Mouse (Mus musculus) midbrain, embryonic 15.5 days (tissue): ENCODE measurements around the gene 4930595D18Rik. TPM values are rescaled to one million over a fixed set of nuclear protein-coding genes. Genes with fewer than 3 reads are reported as not detected.

Experiments
- ATAC-seq: fragments of 200-750 bp; cut with Nextera tagmentation; replicated peaks from 2 replicates; pipeline ENCODE4 v1.8.0; 2017; ENCODE audit warnings: moderate TSS enrichment
- H3K27ac ChIP-seq: fragments of 300-500 bp; sonication (generic); 2 replicates; pipeline ENCODE4 v1.5.1; 2015; ENCODE audit warnings: mild to moderate bottlenecking, inconsistent platforms
- H3K27me3 ChIP-seq: fragments of 300-500 bp; sonication (generic); replicated peaks from 2 replicates; pipeline ENCODE4 v1.6.1; 2015; ENCODE audit warnings: inconsistent platforms
- H3K36me3 ChIP-seq: fragments of 300-500 bp; sonication (generic); replicated peaks from 2 replicates; pipeline ENCODE4 v1.6.1; 2015; ENCODE audit warnings: inconsistent platforms
- H3K4me1 ChIP-seq: fragments of 300-500 bp; sonication (generic); 2 replicates; pipeline ENCODE4 v1.6.1; 2015; ENCODE audit warnings: inconsistent platforms
- H3K4me2 ChIP-seq: fragments of 300-500 bp; sonication (generic); 2 replicates; pipeline ENCODE4 v1.6.1; 2015; ENCODE audit warnings: inconsistent platforms, mild to moderate bottlenecking, moderate library complexity
- H3K4me3 ChIP-seq: fragments of 300-500 bp; sonication (generic); 2 replicates; pipeline ENCODE4 v1.5.1; 2015; ENCODE audit warnings: mild to moderate bottlenecking, inconsistent platforms
- H3K9ac ChIP-seq: fragments of 300-500 bp; sonication (generic); 2 replicates; pipeline ENCODE4 v1.6.1; 2015; ENCODE audit warnings: mild to moderate bottlenecking, inconsistent platforms
- H3K9me3 ChIP-seq: fragments of 300-500 bp; sonication (generic); 2 replicates; pipeline ENCODE4 v1.6.1; 2016; ENCODE audit warnings: inconsistent platforms
- WGBS: fragments of 180-500 bp; shearing (Covaris S2); methylation state at CpG from one replicate; pipeline ENCODE4 v1.1.7; 2015; ENCODE audit warnings: mixed read lengths; 5-methylcytosine and 5-hydroxymethylcytosine counted together
- polyA plus RNA-seq: library from polyadenylated mRNA; unstranded; fragments of >200 nt; fragmentation: Nextera tagmentation; extraction: Ambion mirVana; gene quantifications from 2 replicates; pipeline ENCODE4 v1.2.1, GENCODE M21; 2015

4930595D18Rik gene
- polyA plus RNA-seq, 1 experiment from 2014 or later, result 0.21 TPM

- ATAC-seq, result no peak
- no peak overlapping the region for H3K4me2 ChIP-seq
Measured at GRCm38 (mm10) chr12:111192777-111193176, 8.5 kb upstream of the 4930595D18Rik start.

GRCm38 (mm10) chr12:111190891-111191290 lies 6.6 kb upstream of the 4930595D18Rik start:
- Histone ChIP-seq H3K36me3 (no peaks in the 10 kb centered on the region), H3K4me1 (peaks cover 15% of the 10 kb centered on the region), H3K9ac (no peak overlapping the region), H3K9me3 (no peaks in the 10 kb centered on the region), H3K27ac (no peak overlapping the region), H3K4me3 (no peak overlapping the region), H3K27me3 (no peaks in the 10 kb centered on the region), H3K4me2 (no peak overlapping the region)
- 65% methylated on average over 2 of the region's 2 CpGs for WGBS
- no peak for ATAC-seq

More at GRCm38 (mm10) chr12:111192777-111193176, 8.5 kb upstream of the 4930595D18Rik start:
- Histone ChIP-seq H3K36me3 (no peaks in the 10 kb centered on the region), H3K4me3 (no peak overlapping the region), H3K27me3 (no peaks in the 10 kb centered on the region), H3K9me3 (no peaks in the 10 kb centered on the region), H3K9ac (no peak overlapping the region), H3K4me1 (peaks cover 15% of the 10 kb centered on the region), H3K27ac (no peak overlapping the region)
- WGBS, result 80% methylated on average over 6 of the region's 6 CpGs

GRCm38 (mm10) chr12:111190355-111190754 lies 6.1 kb upstream of the 4930595D18Rik start:
- H3K9ac ChIP-seq, result no peak overlapping the region
- no peak overlapping the region for H3K4me2 ChIP-seq
- H3K27ac ChIP-seq, result no peak overlapping the region
- H3K4me1 ChIP-seq, result peaks cover 15% of the 10 kb centered on the region
- H3K27me3 ChIP-seq, result no peaks in the 10 kb centered on the region
- H3K4me3 ChIP-seq, result no peak overlapping the region
- 85% methylated on average over 5 of the region's 5 CpGs for WGBS
- H3K9me3 ChIP-seq, result no peaks in the 10 kb centered on the region
- no peaks in the 10 kb centered on the region for H3K36me3 ChIP-seq
- no peak for ATAC-seq

- H3K36me3 ChIP-seq, result no peaks in the 10 kb centered on the region
- H3K4me3 ChIP-seq, result no peak overlapping the region
- H3K9me3 ChIP-seq, result no peaks in the 10 kb centered on the region
- H3K4me1 ChIP-seq, result peaks cover 6% of the 10 kb centered on the region
- H3K27me3 ChIP-seq, result no peaks in the 10 kb centered on the region
- WGBS, result 92% methylated on average over 4 of the region's 4 CpGs
- no peak overlapping the region for H3K4me2 ChIP-seq
- H3K9ac ChIP-seq, result no peak overlapping the region
- ATAC-seq, result no peak
- no peak overlapping the region for H3K27ac ChIP-seq
Measured at GRCm38 (mm10) chr12:111188295-111188694, 4.0 kb upstream of the 4930595D18Rik start.

DNA sequence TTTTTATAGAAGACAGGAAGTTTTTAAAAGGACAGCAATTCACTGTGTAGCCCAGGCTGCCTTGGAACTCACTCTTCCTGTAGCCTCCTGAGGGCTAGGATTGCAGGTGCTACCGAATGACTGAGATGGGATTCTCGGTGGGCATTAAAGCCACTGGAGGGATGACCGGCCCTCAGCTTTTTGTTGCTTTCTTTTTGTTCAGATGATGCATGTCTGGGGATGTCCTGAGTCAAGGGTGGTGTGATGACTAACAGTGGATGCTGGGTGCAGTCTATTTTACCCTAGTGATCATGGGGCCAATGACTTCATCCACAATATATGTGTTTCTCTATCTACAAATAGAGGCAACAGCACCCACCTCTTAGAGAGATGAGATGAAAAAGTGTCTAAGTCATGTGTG lies 2.7 kb upstream of the 4930595D18Rik start:
- WGBS, result 93% methylated on average over 3 of the region's 3 CpGs
- no peak overlapping the region for H3K27ac ChIP-seq
- H3K4me1 ChIP-seq, result no peaks in the 10 kb centered on the region; the same call in 1 of the 2 replicates
- H3K4me3 ChIP-seq, result no peak overlapping the region
- H3K4me2 ChIP-seq, result no peak overlapping the region
- H3K9me3 ChIP-seq, result no peaks in the 10 kb centered on the region
- no peak for ATAC-seq
- H3K27me3 ChIP-seq, result no peaks in the 10 kb centered on the region
- no peaks in the 10 kb centered on the region for H3K36me3 ChIP-seq
- no peak overlapping the region for H3K9ac ChIP-seq

GRCm38 (mm10) chr12:111182378-111182777 lies 1.9 kb downstream of the 4930595D18Rik start:
- H3K9me3 ChIP-seq, result no peaks in the 10 kb centered on the region
- no peaks in the 10 kb centered on the region for H3K27me3 ChIP-seq

DNA sequence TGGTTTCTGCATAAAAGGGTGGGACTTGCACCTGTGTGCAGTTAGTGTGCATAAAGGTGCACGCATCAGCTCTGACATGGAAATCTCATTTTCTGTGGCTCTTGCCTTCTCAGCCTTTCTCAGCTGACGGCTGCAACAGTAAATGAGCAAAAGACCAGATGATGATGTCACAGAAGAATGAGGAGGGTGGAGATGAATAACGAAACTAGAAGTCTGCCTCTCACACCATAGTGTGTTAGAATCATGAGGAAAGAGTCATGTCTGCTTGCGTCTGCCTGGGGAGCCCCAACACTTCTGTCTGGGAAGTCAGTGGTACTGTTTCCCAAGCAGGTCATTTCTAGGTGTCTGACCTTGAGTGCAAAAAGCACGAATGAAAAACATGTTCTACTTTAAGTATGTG lies 2.4 kb downstream of the 4930595D18Rik start:
- Histone ChIP-seq H3K36me3 (no peaks in the 10 kb centered on the region), H3K9ac (no peak overlapping the region), H3K9me3 (no peaks in the 10 kb centered on the region), H3K4me2 (no peak overlapping the region), H3K27me3 (no peaks in the 10 kb centered on the region), H3K4me3 (no peak overlapping the region), H3K27ac (no peak overlapping the region), H3K4me1 (no peaks in the 10 kb centered on the region; the same call in 1 of the 2 replicates)
- WGBS, result 85% methylated on average over 5 of the region's 5 CpGs
- ATAC-seq, result no peak

More at GRCm38 (mm10) chr12:111182378-111182777, 1.9 kb downstream of the 4930595D18Rik start:
- Histone ChIP-seq H3K9ac (no peak overlapping the region), H3K4me1 (no peaks in the 10 kb centered on the region; the same call in 1 of the 2 replicates), H3K27ac (no peak overlapping the region), H3K4me2 (no peak overlapping the region), H3K4me3 (no peak overlapping the region), H3K36me3 (no peaks in the 10 kb centered on the region)
- no peak for ATAC-seq
- 97% methylated on average over 6 of the region's 6 CpGs for whole genome bisulfite sequencing

DNA sequence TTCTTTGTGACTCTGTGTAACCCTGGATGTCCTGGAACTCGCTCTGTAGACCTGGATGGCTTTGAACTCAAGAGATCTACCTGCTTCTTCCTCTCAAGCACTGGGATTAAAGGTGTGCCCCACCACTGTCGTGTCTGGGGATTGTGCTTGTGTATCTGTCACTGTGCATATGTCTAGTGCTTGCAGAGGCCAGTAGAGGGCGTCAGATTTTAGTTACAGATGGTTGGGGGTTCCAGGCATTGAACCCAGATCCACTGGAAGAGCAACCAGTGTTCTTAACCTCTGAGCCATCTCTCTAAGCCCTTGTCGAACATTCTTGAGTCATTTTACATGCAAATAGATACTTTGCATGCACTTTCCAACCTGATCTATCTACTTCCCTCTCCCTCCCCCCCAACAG lies 5.5 kb downstream of the 4930595D18Rik start:
- H3K9ac ChIP-seq, result no peak overlapping the region
- H3K4me2 ChIP-seq, result no peak overlapping the region
- H3K4me1 ChIP-seq, result no peaks in the 10 kb centered on the region
- H3K27ac ChIP-seq, result no peak overlapping the region
- WGBS, result 80% methylated on average over 4 of the region's 4 CpGs
- no peaks in the 10 kb centered on the region for H3K36me3 ChIP-seq
- H3K4me3 ChIP-seq, result no peak overlapping the region
- H3K9me3 ChIP-seq, result no peaks in the 10 kb centered on the region
- no peaks in the 10 kb centered on the region for H3K27me3 ChIP-seq
- no peak for ATAC-seq

- Histone ChIP-seq H3K9me3 (no peaks in the 10 kb centered on the region), H3K9ac (no peak overlapping the region), H3K27me3 (no peaks in the 10 kb centered on the region), H3K4me1 (peaks cover 46% of the 10 kb centered on the region), H3K4me3 (0 out of 2 replicates have a peak overlapping the region, but pooled peaks have one; percentile 11), H3K27ac (no peak overlapping the region), H3K36me3 (no peaks in the 10 kb centered on the region), H3K4me2 (peak overlapping the region; percentile 25; the same call in 1 of the 2 replicates)
- 69% methylated on average over 4 of the region's 4 CpGs for WGBS
- no peak for ATAC-seq
Measured at GRCm38 (mm10) chr12:111168891-111169290, 15.4 kb downstream of the 4930595D18Rik start.

GRCm38 (mm10) chr12:111166681-111167289 lies 17.5 kb downstream of the 4930595D18Rik start:
- Histone ChIP-seq H3K36me3 (no peaks in the 10 kb centered on the region), H3K4me1 (peaks cover 67% of the 10 kb centered on the region), H3K4me2 (peak overlapping the region; percentile 55), H3K9ac (peak overlapping the region; percentile 69), H3K27ac (peak overlapping the region; percentile 89), H3K9me3 (no peaks in the 10 kb centered on the region), H3K4me3 (peak overlapping the region; percentile 78), H3K27me3 (no peaks in the 10 kb centered on the region)
- under 1% methylated on average over 47 of the region's 48 CpGs for WGBS
- no peak; the same call in 1 of the 2 replicates for ATAC-seq

- H3K4me2 ChIP-seq, result peak within 1 kb of the TSS; percentile 55
- no peaks in the 10 kb centered on the region for H3K9me3 ChIP-seq
- peaks cover 74% of the 10 kb centered on the region for H3K4me1 ChIP-seq
- WGBS, result 4% methylated on average over 73 of the region's 105 CpGs
- ATAC-seq, result peak; percentile 13; the same call in 1 of the 2 replicates
- no peaks in the 10 kb centered on the region for H3K27me3 ChIP-seq
- peak within 1 kb of the TSS; percentile 69 for H3K9ac ChIP-seq
- peak within 1 kb of the TSS; percentile 89 for H3K27ac ChIP-seq
- H3K36me3 ChIP-seq, result no peaks in the 10 kb centered on the region
- H3K4me3 ChIP-seq, result peak within 1 kb of the TSS; percentile 78
Measured at GRCm38 (mm10) chr12:111165831-111166591, 18.3 kb downstream of the 4930595D18Rik start, which contains the start of gene Traf3. Traf3 (plus strand) TSS chr12:111166370.

GRCm38 (mm10) chr12:111165146-111165812 lies 19.0 kb downstream of the 4930595D18Rik start:
- Histone ChIP-seq H3K27ac (peak overlapping the region; percentile 89), H3K4me1 (peaks cover 74% of the 10 kb centered on the region), H3K9me3 (no peaks in the 10 kb centered on the region), H3K27me3 (no peaks in the 10 kb centered on the region), H3K4me3 (peak overlapping the region; percentile 78), H3K36me3 (no peaks in the 10 kb centered on the region), H3K9ac (no peak overlapping the region), H3K4me2 (peak overlapping the region; percentile 55)
- ATAC-seq, result peak; percentile 14
- 63% methylated on average over 10 of the region's 10 CpGs for WGBS
